Mouse (Mus musculus) heart, adult 18-20 months (tissue): ENCODE measurements at regions not wholly inside any gene's neighbourhood (a gene's known extent, or its start where the extent isn't known, plus 50 kb on each side); places are given as distances from the start of the nearest gene placed in this dataset.

Experiments used
- DNase-seq, 2 experiments: peaks; one replicate each; pipeline ENCODE4 v3.0.0; 2021 to 2022; ENCODE audit warnings: mixed read lengths in 1 of 2

DNA sequence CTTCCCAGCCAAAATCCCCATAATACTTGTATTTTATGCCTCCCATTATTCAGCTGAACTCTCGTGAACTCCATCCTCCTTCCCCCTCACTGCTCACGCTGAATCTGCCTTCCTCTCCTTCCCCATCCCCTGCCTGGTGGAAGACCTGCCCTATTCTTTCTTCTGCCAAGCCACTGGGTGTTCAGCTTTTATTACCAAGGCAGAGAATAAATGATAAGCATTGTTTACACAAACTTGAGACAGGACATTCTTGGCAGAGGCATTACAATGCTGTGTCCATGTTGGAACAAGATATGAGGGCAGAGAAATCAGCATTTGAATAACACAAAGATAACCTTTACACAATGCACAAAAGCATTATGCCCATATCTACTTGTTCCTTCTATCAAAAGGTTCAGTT, 80.2 kb downstream of the Dhrs2 start:
- DNase-seq, result peak; percentile 40 to 57

DNA sequence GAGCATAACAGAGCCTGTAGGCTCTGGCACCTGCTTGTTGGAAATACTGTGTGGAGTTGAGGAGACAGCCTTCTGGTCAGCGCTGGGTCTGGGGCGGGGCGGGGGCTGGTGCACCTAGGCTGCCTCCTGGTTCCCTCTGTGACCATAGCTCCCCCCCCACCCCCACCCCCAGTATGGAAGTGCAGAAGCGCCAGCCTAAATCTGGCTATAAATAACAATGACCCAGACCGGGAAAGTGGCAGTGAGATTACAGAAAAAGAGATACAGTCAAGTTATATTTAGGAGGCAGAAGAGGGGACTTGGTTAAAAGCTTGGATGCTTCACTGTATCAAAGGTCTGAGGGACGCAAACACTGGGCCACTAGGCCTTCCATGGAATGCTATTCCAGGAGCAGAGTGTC, 91.8 kb downstream of the Dhrs2 start:
- peak in 1 of 2 experiments; percentile 36 for DNase-seq

DNA sequence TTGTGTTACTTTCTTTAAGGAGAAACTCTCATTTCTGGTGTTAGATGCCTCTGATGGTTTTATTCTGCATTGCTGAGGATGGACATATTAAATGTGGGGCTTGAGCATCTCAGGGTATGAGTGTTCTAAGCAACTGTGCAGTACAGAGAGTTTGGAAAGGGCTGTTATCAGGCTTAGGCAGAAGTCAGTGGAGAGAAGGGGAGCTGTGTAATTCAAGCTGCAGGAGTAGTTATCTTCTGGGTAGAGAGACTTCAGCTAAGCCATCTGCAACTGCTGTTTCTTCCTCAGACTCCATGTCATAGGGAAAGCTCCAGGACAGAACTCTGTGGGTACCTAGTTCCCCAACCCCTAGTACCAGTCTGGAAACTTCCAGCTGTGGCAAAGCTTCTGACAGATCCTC, 102.1 kb downstream of the Dhrs2 start:
- no peak for DNase-seq

DNA sequence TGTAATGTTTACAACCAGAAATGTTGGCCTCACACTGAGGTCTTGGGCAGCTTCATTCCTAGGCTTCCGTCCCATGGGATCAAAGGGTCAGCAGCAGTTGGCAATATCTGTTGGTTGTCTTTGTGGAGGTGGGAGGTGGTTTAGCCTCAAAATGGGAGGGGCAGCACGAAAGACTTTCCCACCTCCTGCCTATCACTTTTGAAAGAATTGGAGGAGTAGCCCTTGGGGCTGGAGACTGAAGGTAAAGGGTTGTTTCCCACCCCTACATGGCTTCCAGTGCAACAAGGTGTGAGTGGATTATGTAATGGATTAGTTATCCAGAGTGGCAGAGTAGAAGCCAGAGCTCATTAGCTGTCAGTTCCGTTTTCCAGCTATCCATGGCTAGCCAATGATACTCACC, 102.5 kb downstream of the Dhrs2 start:
- no peak for DNase-seq

DNA sequence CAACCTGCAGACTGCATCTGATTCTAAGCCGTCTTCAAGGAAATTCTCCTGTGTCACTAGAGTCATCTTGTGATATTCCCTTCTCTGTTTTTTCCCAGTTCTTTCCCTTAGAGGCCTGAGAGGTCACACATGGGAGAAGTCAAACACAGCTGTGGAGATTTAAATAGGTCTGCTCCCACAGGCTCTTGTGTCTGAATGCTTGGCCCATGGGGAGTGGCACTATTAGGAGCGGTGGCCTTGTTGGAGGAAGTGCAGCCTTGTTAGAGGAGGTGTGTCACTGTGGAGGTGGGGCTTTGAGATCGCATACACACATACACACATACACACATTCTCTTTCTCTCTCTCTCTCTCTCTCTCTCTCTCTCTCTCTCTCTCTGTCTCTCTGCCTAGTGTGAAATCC, 112.0 kb downstream of the Dhrs2 start:
- DNase-seq, result no peak

DNA sequence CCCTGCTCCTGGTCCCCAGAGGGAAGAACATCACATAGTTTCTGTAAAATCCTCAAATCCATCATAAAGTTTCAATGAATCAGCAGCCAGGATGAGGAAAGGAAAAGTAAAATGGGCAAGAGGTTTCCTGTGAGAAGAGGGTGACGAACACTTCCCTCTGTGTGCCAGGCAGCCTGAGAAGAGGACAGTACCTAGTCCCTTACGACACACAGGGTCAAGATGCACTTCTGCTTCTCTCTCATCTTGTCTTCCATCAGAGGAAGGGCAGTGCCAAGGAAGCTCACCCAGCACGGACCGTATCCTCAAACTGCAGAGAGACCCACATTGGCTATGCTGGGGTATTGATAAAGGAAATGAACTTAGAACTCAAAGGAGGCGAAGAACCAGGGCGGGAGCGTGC, 112.5 kb downstream of the Dhrs2 start:
- no peak for DNase-seq

DNA sequence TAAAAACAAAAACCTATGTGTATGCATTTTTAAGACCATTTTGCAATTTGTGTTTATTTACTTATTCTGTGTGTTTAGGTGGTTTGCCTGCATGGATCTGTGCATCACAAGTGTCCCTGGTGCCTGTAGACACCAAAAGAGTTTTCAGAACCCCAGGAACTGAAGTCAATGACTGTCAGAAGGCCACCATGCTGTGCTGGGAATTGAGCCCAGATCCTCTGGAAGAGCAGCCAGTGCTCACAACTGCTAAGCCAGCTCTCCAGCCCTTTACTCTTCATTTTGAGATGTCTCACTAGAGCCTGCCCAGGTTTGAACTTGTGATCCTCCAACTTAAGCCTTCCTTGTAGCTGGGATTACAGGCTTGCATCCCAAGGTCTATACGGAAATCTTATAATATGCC, 113.8 kb downstream of the Dhrs2 start:
- DNase-seq, result no peak

DNA sequence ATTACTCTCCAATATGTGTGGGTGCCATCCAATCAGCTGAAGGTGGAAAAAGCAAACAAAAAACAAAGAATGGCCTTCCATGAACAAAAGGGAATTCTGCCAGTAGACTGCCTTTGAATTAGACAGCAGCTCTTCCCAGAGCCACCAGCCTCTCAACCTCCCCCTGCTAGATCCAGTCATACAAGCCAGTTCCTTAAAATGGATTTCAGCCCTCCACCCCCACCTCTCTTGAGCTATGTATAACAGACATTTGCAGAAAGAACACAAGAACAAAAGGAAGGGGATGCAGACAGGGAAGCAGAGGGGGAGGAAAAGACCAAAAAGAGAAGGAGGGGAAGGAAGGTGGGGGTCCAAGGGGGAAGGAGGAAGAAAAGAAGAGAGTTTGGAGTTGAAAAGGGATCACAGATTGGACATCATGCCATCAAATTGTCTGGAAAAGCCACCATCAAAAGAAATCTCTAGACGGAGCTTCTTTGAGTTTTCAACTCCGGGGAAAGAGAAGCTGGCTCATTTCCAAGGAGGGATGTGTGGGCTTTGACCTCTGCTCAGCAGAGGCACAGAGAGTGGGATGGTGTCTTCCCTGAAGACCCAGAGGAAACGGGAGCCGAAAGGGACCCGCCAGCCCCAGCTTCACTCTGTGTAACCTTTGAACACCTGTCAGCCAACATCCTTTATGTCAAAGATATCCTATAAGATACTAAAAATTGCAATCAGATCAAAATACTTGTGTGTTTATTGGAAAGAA, 114.8 kb downstream of the Dhrs2 start:
- DNase-seq, result no peak

DNA sequence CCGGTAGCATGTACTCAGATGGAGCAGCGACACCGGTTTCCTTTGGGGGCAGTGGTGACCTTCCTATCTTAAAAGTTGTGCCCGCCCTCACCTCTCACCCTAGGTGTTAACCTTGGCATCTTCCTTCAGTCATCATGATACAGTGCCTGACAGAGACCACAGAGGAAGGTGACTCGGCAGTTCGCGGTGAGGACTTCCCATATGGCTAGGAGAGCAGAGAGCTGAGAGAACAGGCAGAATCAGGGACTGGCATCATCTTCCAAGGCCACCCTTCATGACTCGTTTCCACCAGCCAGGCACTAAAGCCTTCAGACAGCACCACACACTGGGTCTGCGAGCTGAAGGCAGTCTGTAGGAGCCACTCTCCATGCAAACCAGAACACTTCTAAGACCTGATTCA, 116.2 kb downstream of the Dhrs2 start:
- no peak for DNase-seq

DNA sequence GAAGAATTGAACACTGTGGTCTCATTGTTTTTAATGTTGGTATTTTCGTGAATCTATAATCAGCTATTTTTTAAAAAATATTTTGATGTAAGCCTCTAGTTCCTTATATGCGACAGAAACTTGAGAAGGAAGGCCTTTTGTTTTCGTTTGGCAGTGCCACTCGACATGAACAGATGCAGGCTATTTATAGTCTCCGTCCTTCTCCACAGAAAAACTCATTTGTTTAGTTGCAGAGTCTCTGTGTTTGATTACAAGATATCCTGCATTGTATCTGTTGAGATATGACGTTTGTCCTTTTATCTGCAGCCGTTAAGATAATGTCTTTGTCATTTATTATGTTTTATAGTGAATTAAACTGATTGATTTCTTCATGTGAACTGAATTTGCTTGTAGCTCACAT, 116.7 kb downstream of the Dhrs2 start:
- DNase-seq, result no peak

DNA sequence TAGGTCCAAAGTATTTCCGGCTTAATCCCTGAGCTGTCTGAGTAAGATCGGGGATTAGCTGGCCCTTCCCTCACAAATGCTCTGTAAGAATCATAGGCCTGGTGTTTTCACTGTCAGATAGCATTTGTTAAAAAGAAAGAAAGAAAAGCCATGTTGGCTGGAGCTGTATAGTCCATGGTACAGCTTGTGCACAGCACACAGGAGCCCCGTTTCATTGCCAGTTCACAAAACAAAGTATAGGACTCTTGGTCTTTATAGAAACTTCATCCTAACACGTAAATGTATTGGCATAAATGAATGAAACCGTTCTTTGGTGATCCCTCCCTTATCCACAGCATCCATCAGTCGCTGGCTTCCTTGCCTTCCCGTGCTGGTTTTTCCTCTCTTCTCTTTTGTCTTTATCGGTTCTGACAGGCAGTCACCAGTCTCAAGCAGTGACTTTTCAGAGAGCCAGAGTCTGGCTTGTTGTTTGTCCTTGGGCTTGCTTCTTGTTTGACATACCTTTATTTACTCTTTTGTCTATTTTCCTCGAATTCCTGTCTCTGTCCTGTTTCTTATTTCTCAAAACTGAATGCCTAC, 117.3 kb downstream of the Dhrs2 start:
- DNase-seq, result no peak

DNA sequence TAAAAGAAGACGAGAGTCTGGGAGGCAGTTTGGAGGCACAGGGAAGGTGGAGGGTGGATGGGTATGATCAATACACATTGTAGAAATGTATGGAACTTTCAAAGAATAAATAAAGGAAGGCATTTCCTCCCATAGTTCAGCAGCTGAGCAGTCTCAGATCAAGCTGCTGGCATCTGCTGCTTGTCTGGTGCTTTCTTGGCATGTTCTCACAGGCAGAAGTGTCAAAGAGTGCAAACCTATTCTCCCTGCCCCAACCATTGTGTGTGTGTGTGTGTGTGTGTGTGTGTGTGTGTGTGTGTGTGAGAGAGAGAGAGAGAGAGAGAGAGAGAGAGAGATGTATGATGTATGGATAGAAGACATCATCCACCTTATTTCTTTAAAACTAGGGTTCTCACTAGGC, 121.5 kb downstream of the Dhrs2 start:
- no peak for DNase-seq

DNA sequence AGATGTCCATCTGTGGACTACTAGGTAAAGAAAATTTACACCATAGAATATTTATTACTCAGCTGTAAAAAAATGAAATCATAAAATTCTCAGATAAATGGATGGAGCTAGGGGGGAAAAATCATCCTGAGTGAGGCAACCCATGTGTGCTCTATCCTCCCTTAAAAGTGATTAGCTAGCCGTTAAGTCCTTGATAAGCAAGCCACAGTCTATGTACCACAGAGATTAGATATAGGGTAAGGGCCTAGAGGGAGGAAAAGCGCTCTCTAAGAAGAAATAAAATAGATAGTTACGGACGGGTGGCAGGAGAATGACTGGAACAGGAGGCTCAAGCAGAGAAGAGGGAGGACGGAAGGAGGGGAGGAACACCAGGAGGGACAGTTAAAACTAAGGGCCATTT, 122.1 kb downstream of the Dhrs2 start:
- DNase-seq, result no peak

DNA sequence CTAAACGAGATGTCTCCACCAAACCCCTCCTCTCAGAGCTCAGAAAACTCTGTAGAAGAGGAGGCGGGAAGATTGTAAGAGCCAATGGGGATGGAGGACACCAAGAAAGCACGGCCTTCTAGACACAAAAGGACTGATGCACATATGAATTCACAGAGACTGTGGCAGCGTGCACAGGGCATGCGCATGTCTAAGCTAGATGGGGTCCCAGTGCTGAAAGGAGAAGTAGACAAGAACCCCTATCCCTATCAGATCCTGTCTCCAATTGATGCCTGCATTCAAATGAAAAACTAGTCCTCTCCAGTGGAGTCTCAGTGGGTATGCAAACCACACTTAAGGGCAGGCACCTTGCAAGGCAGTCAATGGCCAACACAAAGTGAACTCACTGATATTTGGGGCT, 123.3 kb downstream of the Dhrs2 start:
- DNase-seq, result no peak

DNA sequence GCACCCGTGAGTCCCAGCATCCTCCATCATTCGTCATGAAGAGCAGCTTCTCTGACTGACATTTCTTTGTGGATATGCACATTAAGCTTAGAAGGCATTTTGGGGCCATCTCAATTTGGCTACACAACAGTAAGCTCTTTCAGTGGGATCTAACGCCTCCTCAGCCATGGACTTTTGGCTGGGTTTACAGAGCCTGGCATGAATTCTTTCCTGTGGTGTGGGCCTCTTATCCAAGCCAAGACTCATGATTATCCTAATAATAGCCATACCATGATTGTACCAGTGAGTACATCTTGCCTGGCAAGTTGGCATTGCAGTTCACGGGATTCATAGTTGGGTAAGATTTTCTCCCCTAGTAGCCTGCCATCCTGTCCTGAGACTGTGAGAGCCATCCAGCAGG, 126.3 kb downstream of the Dhrs2 start:
- DNase-seq, result peak; percentile 69 to 72

DNA sequence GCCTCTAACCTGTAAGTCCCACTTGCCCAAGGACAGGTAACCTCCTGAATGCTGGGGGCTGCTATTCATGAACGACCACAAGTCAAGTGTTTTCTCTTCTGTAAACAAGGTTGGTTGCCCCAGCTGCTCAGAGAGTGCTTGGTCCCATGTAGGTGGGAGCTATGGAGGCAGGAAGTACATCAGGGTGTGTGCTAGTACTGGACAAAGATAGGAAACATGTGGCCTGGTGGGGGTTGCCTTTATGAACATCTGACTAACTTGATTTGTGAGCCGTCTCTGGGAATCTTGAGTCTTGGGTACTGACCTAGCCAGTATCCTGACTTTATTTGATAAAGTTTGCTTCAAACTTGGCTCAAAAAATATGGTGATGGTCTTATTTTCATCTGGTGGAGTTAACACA, 121.3 kb upstream of the Dhrs4 start:
- peak in 1 of 2 experiments; percentile 10 for DNase-seq

DNA sequence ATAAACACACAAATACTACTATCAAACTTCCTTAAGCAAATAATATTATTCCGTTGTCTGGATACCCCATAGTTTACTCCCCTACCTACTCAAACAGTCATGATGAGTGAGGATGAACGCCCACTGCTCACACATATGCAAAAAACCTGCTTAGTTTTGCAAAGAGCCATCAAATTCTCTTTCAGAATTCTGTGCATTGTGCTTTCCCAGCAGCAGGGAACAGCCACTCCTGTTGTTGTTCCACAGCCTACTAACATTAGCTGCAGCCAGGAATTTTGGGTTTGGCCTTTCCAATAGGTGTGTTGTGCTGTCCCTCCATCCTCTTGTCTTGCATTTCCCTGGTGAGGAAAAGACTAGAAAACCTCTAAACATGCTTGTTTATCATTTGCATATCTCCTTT, 120.1 kb upstream of the Dhrs4 start:
- DNase-seq, result no peak

DNA sequence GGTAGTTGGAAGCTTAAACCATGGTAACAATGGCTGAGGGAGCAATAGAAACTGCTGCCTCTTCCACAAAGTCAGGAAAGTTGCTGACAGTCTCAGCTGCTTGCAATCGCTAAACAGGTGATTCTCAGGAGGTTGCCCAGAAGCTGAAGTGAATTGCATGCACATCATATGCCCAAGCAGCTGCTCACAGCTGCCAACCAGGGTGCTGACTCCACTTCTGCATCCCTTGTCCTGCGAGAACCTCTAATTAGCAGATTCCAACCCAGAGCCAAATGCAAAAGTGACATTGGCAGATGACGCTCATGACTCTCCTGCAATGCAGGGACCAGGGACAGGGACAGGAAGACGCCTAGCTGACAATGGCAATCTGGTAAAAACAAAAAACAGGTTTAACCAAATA, 116.2 kb upstream of the Dhrs4 start:
- no peak for DNase-seq

DNA sequence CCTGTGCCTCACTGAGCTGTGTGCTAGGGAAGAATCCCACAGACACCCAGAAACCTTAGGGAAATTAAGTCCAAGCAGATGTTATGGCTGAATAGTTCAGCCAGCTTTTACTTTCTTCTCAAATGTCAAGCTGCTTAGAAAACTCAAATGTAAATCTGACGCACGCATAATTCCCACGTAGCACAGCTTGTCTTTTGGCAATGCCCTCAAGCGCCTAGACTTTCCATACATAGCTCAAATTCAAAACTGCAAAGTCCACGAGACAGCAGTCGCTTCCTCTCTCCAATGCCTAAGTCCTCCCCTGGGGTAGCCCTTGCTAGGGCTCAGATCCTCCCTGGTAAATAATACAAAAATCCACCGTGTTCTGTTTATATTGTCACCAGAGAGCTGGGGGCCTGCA, 115.8 kb upstream of the Dhrs4 start:
- DNase-seq, result no peak

DNA sequence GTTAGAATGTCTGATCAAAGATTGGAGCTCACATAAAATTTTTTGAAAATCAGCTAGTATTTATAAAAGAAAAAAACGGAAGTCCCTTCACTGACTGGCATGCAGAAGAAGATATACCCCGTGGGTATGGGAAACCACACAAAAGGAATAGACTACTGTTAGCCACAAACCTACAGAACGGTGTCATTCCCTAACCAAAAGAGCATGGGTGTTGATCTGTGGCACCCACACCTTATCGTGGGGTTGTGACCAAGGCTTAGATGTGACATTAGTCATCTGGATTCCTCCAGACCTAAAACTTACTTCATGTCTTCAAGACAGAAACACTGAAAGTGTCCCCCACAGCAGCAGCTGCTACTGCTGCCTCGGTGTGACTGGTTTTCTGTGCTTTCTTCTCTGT, 108.2 kb upstream of the Dhrs4 start:
- DNase-seq, result no peak

DNA sequence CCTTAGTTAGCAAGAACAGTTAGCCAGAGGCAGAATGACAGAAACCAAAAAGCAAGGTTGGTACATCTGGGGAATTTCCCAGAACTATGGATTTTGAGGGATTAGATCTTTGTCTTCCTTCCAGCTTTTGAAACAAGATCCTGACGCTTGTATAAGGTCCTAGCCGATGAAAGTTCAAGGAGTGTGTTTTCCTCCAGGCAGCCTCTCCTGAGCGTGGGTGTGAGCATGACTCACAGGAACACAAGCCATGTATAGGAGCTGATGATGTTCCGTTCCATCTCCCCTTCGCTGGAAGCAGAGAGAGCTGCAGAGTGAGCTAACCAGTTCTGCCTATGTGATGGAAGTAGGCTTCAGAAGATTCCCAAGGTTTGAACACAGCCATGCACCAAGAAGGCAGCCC, 105.6 kb upstream of the Dhrs4 start:
- DNase-seq, result no peak

DNA sequence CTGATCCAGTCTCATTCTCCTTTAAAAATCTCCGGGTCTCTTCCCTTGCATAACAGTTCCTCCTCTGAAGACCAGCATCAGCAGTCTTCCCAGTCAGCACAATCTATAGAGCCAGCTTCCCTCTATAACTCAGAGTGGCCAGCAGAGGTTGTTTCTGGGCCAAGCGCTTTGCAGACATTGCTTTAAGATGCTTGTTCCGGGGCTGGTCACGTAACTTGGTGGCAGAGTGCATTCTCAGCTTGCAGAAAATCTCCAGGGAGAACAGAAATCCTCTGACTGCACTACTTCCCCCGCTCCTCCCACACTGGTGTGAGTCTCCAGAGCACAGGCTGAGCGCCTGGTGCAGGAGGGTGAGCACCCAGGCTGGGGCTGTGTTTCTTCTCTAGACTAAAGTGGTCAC, 91.8 kb upstream of the Dhrs4 start:
- DNase-seq, result peak; percentile 46 to 52

DNA sequence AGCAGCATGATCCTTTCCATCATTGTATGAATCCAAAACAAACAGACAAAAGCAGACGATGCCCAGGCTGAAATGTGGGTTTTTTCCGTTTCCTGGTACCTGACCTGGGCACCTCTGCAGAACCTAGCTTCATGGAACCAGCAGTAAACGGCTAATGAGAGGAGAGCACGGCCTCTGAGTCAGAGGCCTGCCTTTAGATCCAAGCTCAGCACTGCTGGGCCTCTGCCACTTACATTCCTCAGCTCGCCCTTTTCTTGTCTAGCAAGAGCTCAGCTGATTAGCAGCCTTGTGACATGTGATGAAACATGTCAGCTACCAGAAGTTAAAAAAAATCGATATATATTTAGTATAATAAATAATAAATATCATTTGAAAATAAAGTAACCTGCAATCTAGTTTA, 91.2 kb upstream of the Dhrs4 start:
- DNase-seq, result peak; percentile 41 to 66

DNA sequence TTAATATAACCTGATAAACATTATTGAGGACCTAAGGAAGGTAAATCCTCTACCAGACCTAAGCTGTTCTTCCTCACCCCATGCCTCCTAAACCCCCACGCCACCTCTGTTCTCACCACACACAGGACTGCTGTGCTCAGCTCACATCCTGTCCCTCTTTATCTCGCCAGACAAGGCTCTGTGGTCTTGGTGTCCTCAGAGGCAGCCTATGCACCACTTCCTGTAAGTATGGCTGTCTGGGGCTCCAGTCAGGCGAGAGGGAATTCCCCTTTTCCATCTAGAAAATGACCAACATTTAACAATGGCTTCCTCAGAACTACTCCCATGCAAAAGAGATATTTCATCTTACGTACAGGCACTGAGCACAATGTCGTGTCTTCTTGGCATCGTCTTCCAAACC, 86.2 kb upstream of the Dhrs4 start:
- DNase-seq, result no peak

DNA sequence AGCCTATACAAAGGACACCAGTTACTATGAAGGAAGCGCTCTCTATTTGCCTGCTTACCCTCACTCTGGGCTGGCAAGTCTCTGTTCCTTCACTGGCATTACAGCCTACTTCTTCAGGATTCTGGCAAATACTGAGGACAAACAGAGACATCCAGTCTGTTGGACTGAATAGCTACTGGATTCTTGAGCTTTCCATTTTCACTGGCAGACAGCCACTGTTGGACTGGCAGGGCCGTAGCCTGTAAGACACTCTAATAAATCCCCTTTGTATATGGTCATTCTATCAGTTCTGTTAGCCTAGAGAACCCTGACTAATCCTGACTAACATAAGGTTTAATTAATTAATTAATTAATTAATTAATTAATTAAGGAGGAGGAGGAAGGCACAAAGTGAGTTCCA, 72.4 kb upstream of the Dhrs4 start:
- no peak for DNase-seq
